Comparison of ENCODE assay signal across 13 mouse cellular contexts in the genomic region with DNA sequence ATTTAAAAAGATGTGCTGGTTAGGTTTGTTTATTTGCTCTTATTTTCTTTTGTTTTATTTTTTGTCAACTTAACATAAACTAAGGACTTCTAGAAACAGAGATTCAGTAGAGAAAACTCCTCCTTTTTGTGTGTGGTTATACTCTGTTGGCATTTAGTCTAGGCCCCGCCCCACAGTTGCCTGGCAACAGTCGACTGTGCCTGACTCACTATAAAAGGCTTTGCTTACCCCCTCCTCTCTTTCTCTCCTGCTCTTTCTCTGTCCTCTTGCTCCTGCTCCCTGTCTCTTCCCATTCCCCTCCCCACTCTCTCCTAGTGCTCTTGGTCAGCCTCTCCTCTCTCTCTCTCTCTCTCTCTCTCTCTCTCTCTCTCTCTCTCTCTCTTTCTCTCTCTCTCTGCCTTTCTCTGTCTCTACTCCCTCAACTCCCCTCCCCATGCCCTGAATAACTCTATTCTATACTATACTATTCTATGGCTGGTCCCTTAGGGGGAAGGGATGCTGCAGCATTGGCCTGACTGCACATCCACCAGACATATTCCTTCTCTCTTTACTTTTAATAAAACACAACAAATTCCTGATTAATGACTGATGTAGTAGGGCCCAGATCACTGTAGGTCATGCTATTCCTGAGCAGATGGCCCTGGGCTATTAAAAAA.
DNase-seq lines count a peak whose midpoint lies in the region; ATAC-seq lines count a peak whose summit lies in the region.
"Had no signal": no experiment of that assay in that cellular context is flagged by ENCODE, and none has a peak within 500 bp of the region (broad histone marks: within the 10 kb centered on the region; RNA-seq: fewer than 3 reads in every experiment).

No protein-coding gene starts in this region.

- peak; percentile 62; the same call in 1 of the 2 replicates for ATAC-seq in hindbrain, embryonic 14.5 days (ENCODE audit: low FRiP score)
- peak; percentile 65; the same call in 1 of the 2 replicates for ATAC-seq in neural tube, embryonic 13.5 days (ENCODE audit: low read depth)

- no peak overlapping the region for H3K27ac ChIP-seq in embryonic facial prominence, embryonic 10.5 days (replicated peaks)
- H3K27ac ChIP-seq in hindbrain, embryonic 14.5 days, result no peak overlapping the region
- no peak overlapping the region for H3K27ac ChIP-seq in neural tube, embryonic 13.5 days (replicated peaks)
- H3K27ac ChIP-seq: liver, embryonic 13.5 days had no signal

- 15% methylated on average over 2 of the region's 2 CpGs for WGBS in embryonic facial prominence, embryonic 10.5 days
- 14% methylated on average over 2 of the region's 2 CpGs for WGBS in hindbrain, embryonic 14.5 days
- 11% methylated on average over 2 of the region's 2 CpGs for WGBS in neural tube, embryonic 13.5 days

- peak; percentile 6 for DNase-seq in kidney, postnatal 10 days
- DNase-seq in kidney, adult 8-10 months, result no peak
- DNase-seq in embryonic facial prominence, embryonic 10.5 days (ENCODE audit: low spot score), result peak; percentile 26
- peak; percentile 28 for DNase-seq in hindbrain, embryonic 14.5 days (ENCODE audit: low spot score)
- no peak for DNase-seq in c-Kit-positive CD71-positive TER-119-positive erythroid progenitor cells, embryonic 14.5 days (ENCODE audit: low spot score)
- DNase-seq in adrenal gland, adult 8-10 months, result no peak
- no peak for DNase-seq in right cerebral cortex, postnatal 10 days (ENCODE audit: low spot score in 2 of 2)
- DNase-seq: cerebellum, adult 9-10 months; gastrocnemius, postnatal 14 days; kidney, adult 2 months; liver, embryonic 13.5 days; lung, postnatal 4 days had no signal

- H3K27me3 ChIP-seq in embryonic facial prominence, embryonic 10.5 days (replicated peaks; ENCODE audit: low read depth, poor library complexity, severe bottlenecking), result no peaks in the 10 kb centered on the region
- H3K27me3 ChIP-seq in hindbrain, embryonic 14.5 days (ENCODE audit: control insufficient read depth, insufficient read depth, low read length), result no peaks in the 10 kb centered on the region
- no peaks in the 10 kb centered on the region for H3K27me3 ChIP-seq in neural tube, embryonic 13.5 days
- H3K27me3 ChIP-seq: liver, embryonic 13.5 days had no signal

- H3K4me3 ChIP-seq in embryonic facial prominence, embryonic 10.5 days, result no peak overlapping the region
- H3K4me3 ChIP-seq in hindbrain, embryonic 14.5 days (replicated peaks; ENCODE audit: low read length), result no peak overlapping the region
- no peak overlapping the region for H3K4me3 ChIP-seq in neural tube, embryonic 13.5 days
- H3K4me3 ChIP-seq: liver, embryonic 13.5 days had no signal

- no peak overlapping the region for H3K9ac ChIP-seq in hindbrain, embryonic 14.5 days
- H3K9ac ChIP-seq in neural tube, embryonic 13.5 days, result no peak overlapping the region
- H3K9ac ChIP-seq: liver, embryonic 13.5 days had no signal

- no peaks in the 10 kb centered on the region for H3K4me1 ChIP-seq in embryonic facial prominence, embryonic 10.5 days
- H3K4me1 ChIP-seq in hindbrain, embryonic 14.5 days (replicated peaks; ENCODE audit: control insufficient read depth, insufficient read depth, low read length), result no peaks in the 10 kb centered on the region
- no peaks in the 10 kb centered on the region for H3K4me1 ChIP-seq in neural tube, embryonic 13.5 days (replicated peaks)
- H3K4me1 ChIP-seq: liver, embryonic 13.5 days had no signal

- no peaks in the 10 kb centered on the region for H3K9me3 ChIP-seq in embryonic facial prominence, embryonic 10.5 days
- no peaks in the 10 kb centered on the region for H3K9me3 ChIP-seq in hindbrain, embryonic 14.5 days (ENCODE audit: control insufficient read depth, low read length)
- no peaks in the 10 kb centered on the region for H3K9me3 ChIP-seq in neural tube, embryonic 13.5 days
- H3K9me3 ChIP-seq: liver, embryonic 13.5 days had no signal

- H3K4me2 ChIP-seq in hindbrain, embryonic 14.5 days (replicated peaks), result no peak overlapping the region
- no peak overlapping the region for H3K4me2 ChIP-seq in neural tube, embryonic 13.5 days
- H3K4me2 ChIP-seq: liver, embryonic 13.5 days had no signal

- no peaks in the 10 kb centered on the region for H3K36me3 ChIP-seq in embryonic facial prominence, embryonic 10.5 days (replicated peaks)
- H3K36me3 ChIP-seq in hindbrain, embryonic 14.5 days (replicated peaks; ENCODE audit: control insufficient read depth, insufficient read depth), result no peaks in the 10 kb centered on the region
- no peaks in the 10 kb centered on the region for H3K36me3 ChIP-seq in neural tube, embryonic 13.5 days
- H3K36me3 ChIP-seq: liver, embryonic 13.5 days had no signal

Comparison
In these comparisons a context has a peak if more than half of its experiments do, and no peak if none do; other contexts are left out.
1. DNase-seq: peak in kidney, postnatal 10 days (single experiment), embryonic facial prominence, embryonic 10.5 days (single experiment) and hindbrain, embryonic 14.5 days (single experiment); none in kidney, adult 8-10 months (0 of 2), c-Kit-positive CD71-positive TER-119-positive erythroid progenitor cells, embryonic 14.5 days (single experiment), adrenal gland, adult 8-10 months (single experiment) and right cerebral cortex, postnatal 10 days (0 of 2).